Mouse (Mus musculus): ENCODE results near the gene Perp.
A peak's percentile ranks its signal among the peaks of the same experiment; 100 is the strongest.

The Perp gene

GRCm38 (mm10) chr10:18844441-18845286, at the start of gene Perp:
TSS of gene Perp (plus strand) at chr10:18845020.
- DNase-seq (ENCODE audit: low read depth), result peak; percentile 13

- DNase-seq (ENCODE audit: low read depth), result no peak
These were observed 33.1 kb upstream of the Perp start for GRCm38 (mm10) chr10:18811751-18812150.

- no peak for DNase-seq (ENCODE audit: low read depth)
These were observed 28.3 kb upstream of the Perp start for GRCm38 (mm10) chr10:18816560-18816959.

- no peak for DNase-seq (ENCODE audit: low read depth)
These were observed 19.7 kb upstream of the Perp start for GRCm38 (mm10) chr10:18825143-18825542.

- no peak for DNase-seq (ENCODE audit: low read depth)
These were observed 18.7 kb upstream of the Perp start for GRCm38 (mm10) chr10:18826107-18826506.

GRCm38 (mm10) chr10:18827936-18828335, 16.9 kb upstream of the Perp start:
- no peak for DNase-seq (ENCODE audit: low read depth)

GRCm38 (mm10) chr10:18830359-18830758, 14.5 kb upstream of the Perp start:
- no peak for DNase-seq (ENCODE audit: low read depth)

GRCm38 (mm10) chr10:18831823-18832222, 13.0 kb upstream of the Perp start:
- no peak for DNase-seq (ENCODE audit: low read depth)

- no peak for DNase-seq (ENCODE audit: low read depth)
These were observed 10.4 kb upstream of the Perp start for GRCm38 (mm10) chr10:18834389-18834788.

GRCm38 (mm10) chr10:18835684-18836479, 8.9 kb upstream of the Perp start:
- peak; percentile 20 for DNase-seq (ENCODE audit: low read depth)

- no peak for DNase-seq (ENCODE audit: low read depth)
These were observed 5.3 kb upstream of the Perp start for GRCm38 (mm10) chr10:18839530-18839929.

- no peak for DNase-seq (ENCODE audit: low read depth)
These were observed 4.1 kb upstream of the Perp start for GRCm38 (mm10) chr10:18840736-18841135.

GRCm38 (mm10) chr10:18845287-18845662, 455 bp downstream of the Perp start:
- DNase-seq (ENCODE audit: low read depth), result no peak

- DNase-seq (ENCODE audit: low read depth), result no peak
These were observed 891 bp downstream of the Perp start for GRCm38 (mm10) chr10:18845711-18846110.

- DNase-seq (ENCODE audit: low read depth), result no peak
These were observed 1.8 kb downstream of the Perp start for GRCm38 (mm10) chr10:18846474-18847264.

GRCm38 (mm10) chr10:18850177-18850576, 5.4 kb downstream of the Perp start:
- no peak for DNase-seq (ENCODE audit: low read depth)

GRCm38 (mm10) chr10:18853417-18853816, 8.6 kb downstream of the Perp start:
- DNase-seq (ENCODE audit: low read depth), result no peak

- no peak for DNase-seq (ENCODE audit: low read depth)
These were observed 12.4 kb downstream of the Perp start for GRCm38 (mm10) chr10:18857244-18857643.

GRCm38 (mm10) chr10:18859632-18860031, 14.8 kb downstream of the Perp start:
- DNase-seq (ENCODE audit: low read depth), result no peak

- DNase-seq (ENCODE audit: low read depth), result no peak
These were observed 15.5 kb downstream of the Perp start for GRCm38 (mm10) chr10:18860119-18860824.

- no peak for DNase-seq (ENCODE audit: low read depth)
These were observed 16.0 kb downstream of the Perp start for GRCm38 (mm10) chr10:18860831-18861230.

- DNase-seq (ENCODE audit: low read depth), result no peak
These were observed 16.6 kb downstream of the Perp start for GRCm38 (mm10) chr10:18861418-18861817.
